Mouse (Mus musculus) gastrocnemius, postnatal 14 days (tissue): Measurements from ENCODE around the gene Tpte. TPM values are rescaled to one million over a fixed set of nuclear protein-coding genes. Genes with fewer than 3 reads are reported as not detected.
A peak's percentile ranks its signal among the peaks of the same experiment; 100 is the strongest.
"Not testable (repeated sequence)": the region's sequence is repeated elsewhere in the genome, so short reads cannot be mapped to it uniquely, and the experiment has no call there.

Experiments used
- DNase-seq: peaks from one replicate; pipeline ENCODE4 v3.0.0; 2021; ENCODE audit warnings: mixed read lengths
- intact Hi-C: fragments of 180-260 bp; cut with DNase I; formaldehyde crosslinking; loops from one replicate; pipeline ENCODE4 v1.15.1; 2025; ENCODE audit warnings: low total_unique reads
- long read RNA-seq, 2 experiments: library from polyadenylated mRNA; stranded (forward); transcript quantifications; one replicate each; pipeline ENCODE4 v2.0.0; 2021
- total RNA-seq, 2 experiments: library from RNA; stranded (reverse); gene quantifications; 2 replicates each; pipeline ENCODE4 v1.2.3; 2021

Gene Tpte
- not detected for total RNA-seq
- long read RNA-seq, experiment 1: 0 reads
- long read RNA-seq, experiment 2: 0 reads

GRCm38 (mm10) chr8:22282999-22283491, at the start of gene Tpte:
Gene Tpte, plus strand, starts transcription at chr8:22283441.
- intact Hi-C loops: no loop called here
- DNase-seq: no peak

- no peak for DNase-seq
- intact Hi-C loops: no loop called here
These were observed 40.3 kb upstream of the Tpte start for GRCm38 (mm10) chr8:22242986-22243385.

DNA sequence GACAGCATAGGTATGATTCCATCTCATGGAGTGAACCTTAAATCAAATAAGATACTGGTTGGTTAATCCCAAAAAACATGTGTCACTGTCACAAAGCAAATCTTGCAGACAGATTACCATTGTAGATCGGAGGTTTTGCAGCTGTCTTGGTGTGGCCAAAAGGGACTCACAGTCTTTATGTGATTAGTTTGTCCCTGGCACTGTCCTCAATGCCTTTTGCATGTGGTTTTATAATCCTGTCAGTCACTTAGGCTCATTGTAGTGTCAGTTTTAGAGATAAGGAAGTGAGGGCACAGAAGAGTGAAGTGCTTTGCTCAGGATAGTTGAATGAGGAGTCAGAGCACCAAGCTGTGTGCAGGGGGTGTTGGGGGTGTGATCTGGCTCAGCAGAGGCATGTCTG, 37.6 kb upstream of the Tpte start:
- intact Hi-C loops: no loop called here
- DNase-seq: no peak

DNA sequence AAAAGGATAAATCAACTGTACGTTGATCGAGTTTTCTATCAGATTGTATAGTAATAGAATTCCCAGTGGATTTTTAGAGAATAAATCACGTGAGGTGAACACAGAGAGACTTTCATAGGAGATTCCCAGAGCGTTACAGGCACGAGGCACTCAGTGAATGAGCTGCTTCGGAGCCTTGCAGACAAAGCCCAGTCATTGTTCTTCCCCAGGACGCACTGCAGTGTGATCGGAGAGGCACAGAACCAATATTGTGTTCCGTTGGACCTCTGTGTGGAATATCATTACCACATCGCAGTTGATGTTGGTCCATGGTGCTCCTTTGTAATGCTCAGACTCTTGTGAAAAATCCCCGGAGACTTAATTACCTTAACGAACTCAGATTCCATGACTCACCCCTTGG, 35.3 kb upstream of the Tpte start:
- DNase-seq: no peak
- intact Hi-C loops: no loop called here

GRCm38 (mm10) chr8:22249080-22249479, 34.2 kb upstream of the Tpte start:
- no peak for DNase-seq
- intact Hi-C loops: no loop called here

- peak; percentile 16 for DNase-seq
- intact Hi-C loops: no loop called here
These were observed 24.2 kb upstream of the Tpte start for GRCm38 (mm10) chr8:22258946-22259450.

- no peak for DNase-seq
- intact Hi-C loops: no loop called here
These were observed 23.7 kb upstream of the Tpte start for GRCm38 (mm10) chr8:22259531-22259930.

DNA sequence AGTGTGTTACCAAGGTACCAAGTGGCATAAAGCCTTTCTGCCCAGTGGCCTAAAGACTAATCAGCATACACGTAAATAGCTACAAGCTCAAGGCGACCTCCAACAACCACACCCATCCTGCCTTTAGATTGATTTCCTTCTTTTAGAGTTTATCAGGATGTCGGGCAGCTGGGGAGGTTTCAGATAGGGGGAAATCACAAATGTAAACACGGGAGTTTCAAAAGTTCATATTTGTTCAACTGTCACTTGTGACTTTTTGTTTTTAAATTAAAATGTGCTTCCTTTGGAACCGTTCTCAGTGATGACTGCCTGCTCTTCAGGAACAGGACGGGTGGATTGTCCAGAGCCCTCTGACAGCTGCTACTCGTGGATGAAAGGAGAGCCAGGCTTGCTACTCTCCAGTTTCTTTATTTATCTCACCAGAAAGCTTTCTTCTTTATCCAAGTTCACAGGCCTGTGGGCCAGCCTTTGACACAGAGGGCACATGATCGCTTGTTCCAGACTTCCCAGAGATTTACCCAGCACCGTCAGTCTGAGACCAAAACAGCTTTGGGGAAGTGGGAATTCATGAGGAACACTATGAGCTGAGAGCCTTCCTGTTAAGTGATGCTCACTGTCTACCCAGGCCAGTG, 23.0 kb upstream of the Tpte start:
- intact Hi-C loops: no loop called here
- no peak for DNase-seq

DNA sequence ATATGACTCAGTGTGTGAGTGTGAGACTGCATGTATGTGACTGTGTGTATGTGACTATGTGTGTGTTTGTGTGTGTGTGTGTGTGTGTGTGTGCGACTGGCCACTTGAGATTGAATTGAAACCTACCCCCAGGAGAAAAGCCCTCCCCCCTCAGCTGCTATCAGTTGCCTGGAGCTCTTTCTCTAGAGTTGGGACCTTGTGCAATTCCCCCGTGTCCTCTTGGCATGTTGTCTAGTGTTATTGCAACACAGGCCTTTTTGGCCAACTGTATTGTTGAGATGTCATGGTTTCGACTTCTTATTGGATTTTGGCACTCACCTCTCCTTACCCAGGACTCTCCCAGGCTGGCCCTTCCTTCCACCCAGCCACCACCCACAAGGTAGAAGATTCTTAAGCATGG, 21.0 kb upstream of the Tpte start:
- DNase-seq: peak; percentile 20
- intact Hi-C loops: no loop called here

DNA sequence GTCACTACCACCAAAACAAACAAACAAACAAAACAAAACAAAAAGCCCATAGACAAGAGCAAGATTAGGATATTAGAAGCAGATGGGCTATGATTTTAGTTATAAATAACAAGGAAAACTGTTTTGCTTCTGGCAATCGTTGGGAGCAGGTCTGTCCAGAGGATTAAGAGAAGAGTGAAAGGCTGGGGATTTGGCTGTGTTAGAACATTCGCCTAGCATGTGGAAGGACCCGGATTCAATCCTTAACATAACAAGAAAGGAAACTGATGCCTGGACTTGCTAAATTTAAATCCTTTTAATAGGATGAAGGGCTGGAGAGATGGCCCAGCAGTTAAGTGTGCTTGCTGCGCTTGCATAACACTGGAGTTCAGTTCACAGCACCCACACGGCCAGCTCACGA, 18.9 kb upstream of the Tpte start:
- intact Hi-C loops: no loop called here
- DNase-seq: no peak

DNA sequence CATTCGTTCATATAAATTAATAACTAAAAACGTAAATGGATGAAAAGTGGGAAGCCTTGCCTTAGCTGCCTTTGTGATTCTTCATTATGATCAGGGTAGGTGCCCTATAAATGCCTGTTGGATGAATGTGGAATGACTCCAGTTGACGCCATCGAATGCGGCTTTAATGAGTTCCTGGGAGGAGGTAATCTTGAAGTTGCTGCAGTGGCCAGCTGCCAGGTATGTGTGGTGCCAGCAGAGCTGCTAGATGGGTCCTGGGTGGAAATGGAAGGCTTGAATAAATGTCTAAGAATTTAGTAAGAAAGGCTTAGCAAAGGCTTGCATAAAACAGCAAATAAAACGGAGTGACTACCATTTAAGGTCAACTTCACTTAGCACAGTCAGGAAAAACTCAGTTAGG, 18.5 kb upstream of the Tpte start:
- intact Hi-C loops: no loop called here
- no peak for DNase-seq

DNA sequence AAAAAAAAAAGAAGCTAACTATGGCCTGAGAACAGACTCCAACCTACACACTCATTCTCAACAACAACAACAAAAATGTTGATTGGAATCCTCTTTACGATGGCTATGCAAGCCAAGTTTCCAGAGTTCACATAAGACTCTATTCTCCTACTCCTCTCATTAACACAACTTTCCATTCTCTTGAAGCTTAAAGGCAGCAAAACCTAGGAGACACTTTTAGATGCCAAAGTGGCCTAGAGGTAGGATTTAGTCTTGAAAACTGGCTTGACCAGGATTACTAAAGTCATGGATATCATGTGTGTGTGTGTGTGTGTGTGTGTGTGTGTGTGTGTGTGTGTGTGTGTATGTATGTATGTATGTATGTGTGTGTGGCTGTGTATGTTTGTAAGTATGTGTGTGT, 18.0 kb upstream of the Tpte start:
- DNase-seq: no peak
- intact Hi-C loops: no loop called here

GRCm38 (mm10) chr8:22266809-22267208, 16.4 kb upstream of the Tpte start:
- intact Hi-C loops: no loop called here

DNA sequence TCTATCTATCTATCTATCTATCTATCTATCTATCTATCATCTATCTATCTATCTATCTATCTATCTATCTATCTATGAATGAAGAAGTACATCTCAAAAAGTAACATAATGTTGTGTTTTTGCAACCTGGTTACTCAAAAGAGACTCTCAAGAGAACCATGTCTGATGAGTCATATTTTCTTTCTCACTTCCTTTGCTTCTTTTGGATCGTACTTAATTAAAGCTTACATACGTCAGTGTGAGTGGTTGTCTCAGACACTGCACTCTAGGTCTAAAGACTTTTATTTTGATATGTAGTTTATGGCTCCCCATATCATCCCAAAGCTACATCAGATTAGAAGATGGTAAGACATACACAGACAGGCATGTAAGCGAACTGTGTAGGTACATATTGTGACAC, 10.1 kb upstream of the Tpte start:
- intact Hi-C loops: no loop called here
- no peak for DNase-seq

More at GRCm38 (mm10) chr8:22266809-22267208, 16.4 kb upstream of the Tpte start:
- DNase-seq: no peak

- intact Hi-C loops: no loop called here
- peak; percentile 38 for DNase-seq
These were observed 8.6 kb upstream of the Tpte start for GRCm38 (mm10) chr8:22274641-22275040.

- intact Hi-C loops: no loop called here
- no peak for DNase-seq
These were observed 19.1 kb downstream of the Tpte start for GRCm38 (mm10) chr8:22302326-22302725.

DNA sequence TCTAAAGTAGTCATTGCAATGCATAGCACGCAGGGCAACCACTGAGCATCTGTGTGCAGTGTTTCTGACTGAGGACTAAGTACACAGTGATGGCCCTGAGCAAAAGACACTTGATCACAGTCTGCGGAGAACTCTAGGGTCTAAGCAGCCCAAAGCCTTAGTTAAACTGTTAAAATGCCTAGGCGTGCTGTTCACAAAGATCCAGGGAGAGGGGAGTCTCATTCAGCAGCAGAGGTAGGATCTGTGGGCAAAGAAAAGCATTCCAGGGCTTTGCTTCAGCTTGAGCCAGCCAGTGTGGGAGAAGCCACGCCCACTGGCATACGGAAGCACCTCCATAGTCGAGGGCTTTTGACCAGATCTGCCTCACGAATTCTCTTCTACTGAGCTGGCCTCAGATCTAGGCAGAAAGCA, 19.7 kb downstream of the Tpte start:
- intact Hi-C loops: no loop called here
- no peak for DNase-seq

DNA sequence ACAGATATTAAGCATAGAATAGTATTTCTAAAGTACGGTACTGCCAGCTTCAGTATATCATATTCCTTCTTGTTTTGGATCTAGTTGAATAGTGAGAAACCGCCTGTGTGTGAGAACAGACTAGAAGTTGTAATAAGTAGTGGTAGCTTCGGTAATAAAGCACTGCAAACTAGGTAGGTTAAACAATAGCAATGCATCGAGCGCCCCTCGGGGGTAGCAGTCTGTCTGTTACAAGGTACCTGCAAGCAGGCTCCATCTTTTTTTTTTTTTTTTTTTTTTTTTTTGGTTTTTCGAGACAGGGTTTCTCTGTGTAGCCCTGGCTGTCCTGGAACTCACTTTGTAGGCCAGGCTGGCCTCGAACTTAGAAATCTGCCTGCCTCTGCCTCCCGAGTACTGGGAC, 20.8 kb downstream of the Tpte start:
- DNase-seq, intact Hi-C loops: not testable (repeated sequence)

DNA sequence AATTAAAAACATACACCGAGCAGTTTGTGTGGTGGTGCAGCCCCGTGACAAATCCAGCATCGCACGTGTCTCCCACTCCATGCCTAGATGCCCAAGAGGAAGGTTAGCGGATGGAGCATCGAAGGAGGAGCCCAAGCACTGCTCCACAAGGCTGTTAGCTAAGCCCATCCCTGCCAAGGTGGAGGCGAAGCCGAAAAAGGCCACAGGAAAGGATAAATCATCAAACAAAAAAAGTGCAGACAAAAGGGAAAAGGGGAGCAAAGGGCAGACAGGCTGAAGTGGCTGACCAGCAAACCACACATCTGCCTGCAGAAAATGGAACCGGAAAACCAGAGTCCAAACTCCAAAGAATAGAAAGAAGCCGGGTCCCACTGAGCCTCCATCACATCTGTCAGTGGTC, 23.8 kb downstream of the Tpte start:
- intact Hi-C loops: no loop called here
- DNase-seq: no peak

DNA sequence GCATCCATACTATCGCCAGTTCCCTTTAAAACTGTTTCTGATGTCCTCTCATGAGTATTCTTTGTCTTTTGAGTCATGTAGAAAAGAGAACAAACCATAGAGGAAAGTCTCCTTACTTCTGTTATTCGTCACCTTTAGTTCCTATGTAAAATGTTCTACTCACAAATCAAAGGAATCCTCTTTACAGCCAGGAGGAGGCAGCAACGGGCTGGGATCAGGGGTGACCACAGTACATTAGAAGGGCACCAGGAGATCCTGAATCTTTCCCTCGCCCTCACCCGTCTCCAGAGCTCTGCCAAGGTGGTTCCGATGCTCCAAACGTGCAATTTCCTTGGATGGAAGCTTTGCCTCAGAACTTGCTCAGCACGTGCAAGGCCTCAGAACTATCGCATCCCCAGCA, 28.2 kb downstream of the Tpte start:
- intact Hi-C loops: no loop called here
- DNase-seq: no peak

DNA sequence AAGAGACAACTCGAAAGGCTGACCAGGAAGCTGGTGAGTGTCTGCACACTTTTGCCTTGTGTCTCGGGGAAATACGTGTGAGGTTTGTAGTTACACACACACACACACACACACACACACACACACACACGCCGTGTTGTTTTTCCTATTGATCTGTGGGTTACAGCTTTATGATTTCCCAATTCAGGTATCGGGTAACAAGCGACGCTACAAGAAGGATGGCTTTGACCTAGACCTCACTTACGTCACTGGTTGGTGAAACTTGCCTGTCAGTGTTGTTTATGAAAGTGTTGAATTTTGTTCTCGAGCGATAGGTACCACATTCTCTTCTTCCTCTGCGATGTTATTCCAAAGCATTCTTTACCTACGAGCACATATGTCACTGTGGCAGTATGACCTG, 52.2 kb downstream of the Tpte start:
- DNase-seq: no peak
- intact Hi-C loops: no loop called here

GRCm38 (mm10) chr8:22359359-22359758, 76.1 kb downstream of the Tpte start:
- no peak for DNase-seq
- intact Hi-C loops: no loop called here
